Mouse (Mus musculus) thymus, adult 2 months (tissue): ENCODE measurements at regions not wholly inside any gene's neighbourhood (a gene's known extent, or its start where the extent isn't known, plus 50 kb on each side); places are given as distances from the start of the nearest gene placed in this dataset.

Experiments used
- DNase-seq: peaks from one replicate; pipeline ENCODE4 v3.0.0; 2021
- H3K27ac ChIP-seq: fragments of 200-500 bp; 2 replicates; pipeline ENCODE4 v1.5.1; 2012; ENCODE audit warnings: low read length, control low read depth; ENCODE audit not compliant: control insufficient read depth, insufficient read depth
- H3K27me3 ChIP-seq: fragments of 200-500 bp; 2 replicates; pipeline ENCODE4 v1.6.1; 2012; ENCODE audit warnings: mild to moderate bottlenecking, low read length, moderate library complexity, mixed read lengths; ENCODE audit not compliant: control insufficient read depth, insufficient read depth
- H3K36me3 ChIP-seq: fragments of 200-500 bp; 2 replicates; pipeline ENCODE4 v1.6.1; 2012; ENCODE audit warnings: mild to moderate bottlenecking, low read length, moderate library complexity; ENCODE audit not compliant: control insufficient read depth, insufficient read depth
- H3K4me1 ChIP-seq: fragments of 200-500 bp; replicated peaks from 2 replicates; pipeline ENCODE4 v1.6.1; 2012; ENCODE audit warnings: low read length; ENCODE audit not compliant: control insufficient read depth, insufficient read depth
- H3K4me3 ChIP-seq: fragments of 200-500 bp; 2 replicates; pipeline ENCODE4 v1.5.1; 2012; ENCODE audit warnings: mild to moderate bottlenecking, low read length, control low read depth, moderate library complexity; ENCODE audit not compliant: control insufficient read depth, insufficient read depth
- CTCF ChIP-seq: fragments of 200-500 bp; IDR thresholded peaks from 2 replicates; pipeline ENCODE4 v1.5.1; 2012; ENCODE audit warnings: mild to moderate bottlenecking, control low read depth, low read length, moderate library complexity, borderline replicate concordance; ENCODE audit not compliant: control insufficient read depth, poor library complexity, insufficient read depth; ENCODE audit errors: extremely low read depth
- POLR2A ChIP-seq: fragments of 200-500 bp; IDR thresholded peaks from 2 replicates; pipeline ENCODE4 v1.6.1; 2012; ENCODE audit warnings: mild to moderate bottlenecking, low read length, control low read depth, moderate library complexity; ENCODE audit not compliant: control insufficient read depth, poor library complexity, insufficient read depth; ENCODE audit errors: extremely low read depth
- WGBS: fragments of 180-500 bp; shearing (Covaris S2); methylation state at CpG from one replicate; pipeline ENCODE4 v1.1.7; 2018; 5-methylcytosine and 5-hydroxymethylcytosine counted together

DNA sequence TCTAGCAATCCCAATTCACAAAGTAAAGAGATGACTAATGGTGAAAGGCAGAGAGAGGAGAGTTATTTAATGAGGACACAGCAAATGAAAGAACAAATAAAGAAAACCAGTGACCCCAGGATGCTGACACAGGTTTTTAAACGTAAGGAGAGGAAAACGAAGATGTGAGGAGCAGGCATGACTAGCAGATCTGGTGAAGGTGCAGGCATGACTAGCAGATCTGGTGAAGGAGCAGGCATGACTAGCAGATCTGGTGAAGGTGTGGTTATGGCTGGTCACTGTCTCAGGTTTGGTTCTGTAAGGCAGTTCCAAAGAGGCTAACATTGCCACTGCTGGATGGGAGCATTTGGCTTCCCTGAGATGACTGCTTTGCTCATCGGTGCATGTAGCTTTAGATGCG, 57.0 kb downstream of the Mbl2 start:
- no peak for DNase-seq
- H3K4me3 ChIP-seq = no peak overlapping the region
- no peaks in the 10 kb centered on the region for H3K4me1 ChIP-seq
- H3K36me3 ChIP-seq = no peaks in the 10 kb centered on the region
- H3K27me3 ChIP-seq = no peaks in the 10 kb centered on the region
- no peak for TF ChIP-seq POLR2A
- TF ChIP-seq CTCF = no peak
- 77% methylated on average over 4 of the region's 4 CpGs for WGBS
- no peak overlapping the region for H3K27ac ChIP-seq

DNA sequence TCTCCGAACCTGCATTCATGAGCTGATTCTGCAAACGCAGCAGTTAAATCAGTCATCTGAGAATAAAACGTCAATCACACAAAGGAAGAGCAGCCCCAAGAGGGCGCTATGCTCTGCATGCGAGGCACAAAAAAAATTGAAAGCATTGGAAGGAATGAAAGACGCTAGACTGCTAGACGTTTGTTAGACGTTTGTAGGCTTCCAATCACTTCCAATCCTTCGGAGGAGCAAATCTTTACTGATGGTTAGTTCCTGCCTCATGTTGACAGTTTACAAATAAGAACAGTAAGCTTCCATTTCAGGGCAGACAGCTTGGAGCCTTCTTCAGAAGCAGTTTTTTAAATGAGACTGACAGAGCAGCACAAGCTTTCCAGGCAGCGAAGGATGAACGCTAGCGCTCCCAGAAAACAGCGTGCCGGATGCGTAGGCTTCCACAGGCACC, 62.5 kb downstream of the Mbl2 start:
- TF ChIP-seq CTCF (no peak), POLR2A (no peak)
- 56% methylated on average over 15 of the region's 15 CpGs for WGBS
- no peak for DNase-seq

GRCm38 (mm10) chr19:30296024-30296423, 63.3 kb downstream of the Mbl2 start:
- Histone ChIP-seq H3K27ac (no peak overlapping the region), H3K36me3 (no peaks in the 10 kb centered on the region), H3K4me1 (no peaks in the 10 kb centered on the region), H3K27me3 (no peaks in the 10 kb centered on the region), H3K4me3 (no peak overlapping the region)
- no peak for DNase-seq
- TF ChIP-seq POLR2A (no peak), CTCF (no peak)
- WGBS = 51% methylated on average over 3 of the region's 3 CpGs

More for the DNA sequence above, 62.5 kb downstream of the Mbl2 start:
- Histone ChIP-seq H3K4me1 (no peaks in the 10 kb centered on the region), H3K36me3 (no peaks in the 10 kb centered on the region), H3K4me3 (no peak overlapping the region), H3K27ac (no peak overlapping the region), H3K27me3 (no peaks in the 10 kb centered on the region)

DNA sequence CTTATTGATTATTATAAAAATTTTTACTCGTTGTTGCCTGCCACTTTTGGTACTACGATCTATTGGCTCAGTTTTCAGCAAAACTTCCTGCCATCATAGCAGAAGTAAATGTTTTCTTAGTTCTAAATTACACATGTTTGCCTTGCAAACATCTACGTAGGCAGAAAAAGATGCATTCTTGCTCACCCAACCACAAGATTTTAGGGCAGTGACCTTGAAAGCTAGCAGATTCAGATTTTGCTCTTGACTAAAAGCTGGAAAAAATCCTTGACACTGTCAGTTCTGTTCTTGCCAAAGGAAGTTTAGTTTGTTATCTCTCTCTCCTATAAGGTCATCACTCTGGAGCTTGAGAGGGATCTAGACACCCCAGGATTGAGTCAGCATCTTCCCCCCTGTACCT, 66.8 kb downstream of the Mbl2 start:
- no peaks in the 10 kb centered on the region for H3K36me3 ChIP-seq
- TF ChIP-seq CTCF (no peak), POLR2A (no peak)
- no peak overlapping the region for H3K27ac ChIP-seq
- H3K4me1 ChIP-seq = no peaks in the 10 kb centered on the region
- WGBS = 93% methylated on average over 3 of the region's 3 CpGs
- DNase-seq = no peak
- H3K4me3 ChIP-seq = no peak overlapping the region
- H3K27me3 ChIP-seq = no peaks in the 10 kb centered on the region

DNA sequence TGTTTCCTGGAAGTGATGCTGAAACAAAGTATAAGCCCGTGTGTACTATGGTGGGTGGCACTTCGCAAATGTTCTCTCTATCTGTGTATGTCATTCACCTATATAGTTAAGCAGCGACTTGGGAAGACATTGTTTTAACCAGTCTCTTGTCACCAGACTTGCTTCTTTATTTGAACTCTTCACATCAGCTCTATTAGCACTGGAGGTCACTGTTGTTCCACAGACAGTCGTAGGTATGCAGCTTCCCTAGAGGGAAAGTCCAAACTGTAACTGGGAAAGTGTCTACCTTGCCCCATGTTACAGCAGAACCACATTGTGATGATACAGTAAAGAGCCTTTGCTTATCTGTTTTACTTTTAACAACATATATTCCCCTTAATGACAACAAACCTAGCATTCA, 69.5 kb downstream of the Mbl2 start:
- Histone ChIP-seq H3K36me3 (no peaks in the 10 kb centered on the region), H3K27ac (no peak overlapping the region), H3K4me1 (no peaks in the 10 kb centered on the region), H3K27me3 (no peaks in the 10 kb centered on the region), H3K4me3 (no peak overlapping the region)
- 95% methylated on average over 4 of the region's 4 CpGs for WGBS
- DNase-seq = no peak
- no peak for TF ChIP-seq CTCF
- no peak for TF ChIP-seq POLR2A

GRCm38 (mm10) chr19:30306379-30306778, 73.6 kb downstream of the Mbl2 start:
- no peaks in the 10 kb centered on the region for H3K36me3 ChIP-seq
- no peak overlapping the region for H3K4me3 ChIP-seq
- TF ChIP-seq CTCF (no peak), POLR2A (no peak)
- 91% methylated on average over 2 of the region's 2 CpGs for WGBS
- H3K4me1 ChIP-seq = no peaks in the 10 kb centered on the region
- H3K27me3 ChIP-seq = no peaks in the 10 kb centered on the region
- H3K27ac ChIP-seq = no peak overlapping the region
- DNase-seq = no peak

DNA sequence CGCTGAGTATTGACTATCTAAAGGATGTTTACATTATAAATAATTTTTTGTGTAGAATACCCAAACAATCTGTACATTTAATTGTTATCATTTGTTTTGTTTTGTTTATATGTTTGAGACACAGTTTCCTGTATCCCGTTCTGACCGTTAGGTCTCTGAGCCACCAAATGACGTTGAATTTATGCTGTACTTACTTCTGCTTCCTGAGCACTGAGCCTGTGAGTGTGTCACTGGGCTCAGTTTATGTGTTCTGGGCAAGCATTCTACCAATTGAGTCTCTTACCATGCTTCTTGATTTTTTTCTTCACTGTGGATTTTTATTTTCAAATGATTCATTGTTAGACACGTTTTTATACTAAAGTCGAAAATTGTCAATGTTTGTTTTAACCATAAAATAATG, 74.2 kb downstream of the Mbl2 start:
- TF ChIP-seq POLR2A (no peak), CTCF (no peak)
- Histone ChIP-seq H3K27me3 (no peaks in the 10 kb centered on the region), H3K4me3 (no peak overlapping the region), H3K4me1 (no peaks in the 10 kb centered on the region), H3K27ac (no peak overlapping the region), H3K36me3 (no peaks in the 10 kb centered on the region)
- WGBS = 68% methylated on average over 6 of the region's 6 CpGs
- DNase-seq = no peak
